Mouse (Mus musculus) lung, adult 2 months (tissue): Measurements from ENCODE around the gene Polr3gl.

ENCODE experiments used
- CTCF ChIP-seq: fragments of 200-500 bp; IDR thresholded peaks from 2 replicates; pipeline ENCODE4 v1.5.1; 2011; ENCODE audit warnings: mild to moderate bottlenecking, low read length, control low read depth; ENCODE audit not compliant: insufficient read depth
- POLR2A ChIP-seq: fragments of 200-500 bp; IDR thresholded peaks from 2 replicates; pipeline ENCODE4 v1.6.1; 2011; ENCODE audit warnings: low read depth, mild to moderate bottlenecking, control low read depth, low read length, borderline replicate concordance; ENCODE audit errors: extremely low read depth

DNA sequence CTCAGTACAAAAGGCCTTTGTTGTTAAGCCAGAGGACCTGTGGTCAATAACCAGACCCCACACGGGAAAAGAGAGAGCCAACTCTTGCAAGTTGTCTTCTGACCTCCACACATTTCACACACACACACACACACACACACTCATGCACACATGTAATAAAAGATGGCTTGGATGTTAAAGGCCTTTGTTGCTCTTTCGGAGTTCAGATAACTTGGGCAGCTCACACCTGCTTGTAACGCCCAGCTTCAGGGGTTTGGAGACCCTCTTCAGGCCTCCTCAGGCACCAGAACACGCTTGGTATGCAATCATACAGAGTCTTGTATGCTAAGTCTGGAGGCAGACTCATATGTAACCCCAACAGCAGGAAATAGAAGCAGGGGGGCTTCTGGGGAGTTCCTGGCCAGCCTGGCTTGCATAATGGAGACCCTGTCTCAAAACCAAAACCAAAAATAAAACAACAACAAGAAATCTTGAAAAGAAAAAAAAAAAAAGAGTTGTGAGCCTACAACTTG, 14.7 kb downstream of the Polr3gl start:
- TF ChIP-seq CTCF (no peak), POLR2A (no peak)
